Mouse (Mus musculus) intestine, embryonic 14.5 days (tissue): Measurements from ENCODE around the gene Rfxank. TPM values are rescaled to one million over a fixed set of nuclear protein-coding genes. Genes with fewer than 3 reads are reported as not detected.

Experiments
- ATAC-seq: fragments of 200-750 bp; cut with Nextera tagmentation; replicated peaks from 2 replicates; pipeline ENCODE4 v1.8.0; 2017; ENCODE audit warnings: low read depth, moderate number of reproducible peaks, moderate TSS enrichment, moderate library complexity; ENCODE audit not compliant: low FRiP score, low TSS enrichment
- DNase-seq: peaks from one replicate; pipeline ENCODE4 v3.0.0-alpha.2; 2018; ENCODE audit warnings: low spot score
- H3K27ac ChIP-seq: fragments of 300-500 bp; sonication (generic); 2 replicates; pipeline ENCODE4 v1.5.1; 2014; ENCODE audit warnings: low read depth, mild to moderate bottlenecking, control low read depth
- H3K27me3 ChIP-seq: fragments of 300-500 bp; sonication (generic); replicated peaks from 2 replicates; pipeline ENCODE4 v1.6.1; 2014; ENCODE audit warnings: low read length, control low read depth; ENCODE audit not compliant: control insufficient read depth, insufficient read depth
- H3K36me3 ChIP-seq: fragments of 300-500 bp; sonication (generic); 2 replicates; pipeline ENCODE4 v1.6.1; 2014; ENCODE audit warnings: low read length, control low read depth; ENCODE audit not compliant: control insufficient read depth, insufficient read depth
- H3K4me1 ChIP-seq: fragments of 300-500 bp; sonication (generic); replicated peaks from 2 replicates; pipeline ENCODE4 v1.6.1; 2014; ENCODE audit warnings: low read length, control low read depth, mixed read lengths; ENCODE audit not compliant: control insufficient read depth, insufficient read depth
- H3K4me2 ChIP-seq: fragments of 300-500 bp; sonication (generic); 2 replicates; pipeline ENCODE4 v1.6.1; 2014; ENCODE audit warnings: low read length
- H3K4me3 ChIP-seq: fragments of 300-500 bp; sonication (generic); 2 replicates; pipeline ENCODE4 v1.5.1; 2014; ENCODE audit warnings: low read depth, low read length, control low read depth, mixed read lengths
- H3K9ac ChIP-seq: fragments of 300-500 bp; sonication (generic); 2 replicates; pipeline ENCODE4 v1.6.1; 2014; ENCODE audit warnings: mild to moderate bottlenecking, low read length
- H3K9me3 ChIP-seq: fragments of 300-500 bp; sonication (generic); 2 replicates; pipeline ENCODE4 v1.6.1; 2016; ENCODE audit warnings: low read length, control low read depth; ENCODE audit not compliant: control insufficient read depth
- WGBS: fragments of 180-500 bp; shearing (Covaris S2); extraction: QIAGEN DNeasy Blood & Tissue Kit; methylation state at CpG from one replicate; pipeline ENCODE4 v1.1.7; 2014; 5-methylcytosine and 5-hydroxymethylcytosine counted together
- polyA plus RNA-seq: library from polyadenylated mRNA; unstranded; fragments of >200 nt; fragmentation: Nextera tagmentation; extraction: Ambion mirVana; gene quantifications from 2 replicates; pipeline ENCODE4 v1.2.1, GENCODE M21; 2014

Gene Rfxank
- polyA plus RNA-seq, 1 experiment from 2014 or later = 11.6 TPM

- Histone ChIP-seq H3K9ac (no peak overlapping the region), H3K9me3 (no peaks in the 10 kb centered on the region), H3K4me2 (peak overlapping the region; percentile 62), H3K27me3 (no peaks in the 10 kb centered on the region), H3K27ac (no peak overlapping the region), H3K36me3 (peaks cover 12% of the 10 kb centered on the region), H3K4me3 (peak overlapping the region; percentile 75; the same call in 1 of the 2 replicates), H3K4me1 (peaks cover 11% of the 10 kb centered on the region)
- ATAC-seq (no peak), DNase-seq (no peak)
- 82% methylated on average over 5 of the region's 5 CpGs for WGBS
These were observed 34.4 kb upstream of the Rfxank start for GRCm38 (mm10) chr8:70173320-70173719.

- DNase-seq (peak; percentile 94), ATAC-seq (peak; percentile 97)
- Histone ChIP-seq H3K4me3 (peak within 1 kb of the TSS; percentile 75), H3K4me2 (peak within 1 kb of the TSS; percentile 62), H3K4me1 (peaks cover 11% of the 10 kb centered on the region), H3K27me3 (no peaks in the 10 kb centered on the region; the same call in 1 of the 2 replicates), H3K27ac (peak within 1 kb of the TSS; percentile 14; the same call in 1 of the 2 replicates), H3K9me3 (no peaks in the 10 kb centered on the region), H3K9ac (peak within 1 kb of the TSS; percentile 77), H3K36me3 (peaks cover 7% of the 10 kb centered on the region; the same call in 1 of the 2 replicates)
- WGBS = 2% methylated on average over 27 of the region's 27 CpGs
These were observed 33.2 kb upstream of the Rfxank start, which contains the start of gene Tmem161a for GRCm38 (mm10) chr8:70172043-70172681. Gene Tmem161a, plus strand, starts transcription at chr8:70172356.

DNA sequence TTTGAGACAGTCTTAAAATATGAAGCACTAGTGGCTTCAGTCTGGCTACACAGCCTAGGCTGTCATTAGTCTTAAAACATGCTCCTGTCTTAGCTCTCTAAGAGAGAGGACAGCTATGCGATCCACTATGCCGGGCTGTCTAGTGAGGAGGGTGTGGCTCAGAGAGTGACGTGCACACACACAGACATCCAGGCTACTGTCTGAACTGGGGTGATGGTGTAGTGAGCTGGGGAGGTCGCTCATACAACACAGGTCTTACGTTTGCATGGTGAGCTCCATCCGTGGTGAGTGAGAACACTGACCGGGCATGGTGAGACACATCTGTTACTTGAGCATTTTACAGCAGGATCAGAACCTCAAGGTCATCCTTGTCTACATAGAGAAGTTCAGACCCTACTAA, 32.3 kb upstream of the Rfxank start:
- ATAC-seq (no peak; the same call in 1 of the 2 replicates), DNase-seq (no peak)
- H3K36me3 ChIP-seq = no peaks in the 10 kb centered on the region
- H3K27ac ChIP-seq = peak overlapping the region; percentile 9; the same call in 1 of the 2 replicates
- no peak overlapping the region for H3K4me3 ChIP-seq
- H3K27me3 ChIP-seq = no peaks in the 10 kb centered on the region; the same call in none of the 2 replicates
- peaks cover 11% of the 10 kb centered on the region for H3K4me1 ChIP-seq
- peak overlapping the region; percentile 62 for H3K4me2 ChIP-seq
- 88% methylated on average over 7 of the region's 7 CpGs for WGBS
- no peaks in the 10 kb centered on the region for H3K9me3 ChIP-seq
- H3K9ac ChIP-seq = no peak overlapping the region

DNA sequence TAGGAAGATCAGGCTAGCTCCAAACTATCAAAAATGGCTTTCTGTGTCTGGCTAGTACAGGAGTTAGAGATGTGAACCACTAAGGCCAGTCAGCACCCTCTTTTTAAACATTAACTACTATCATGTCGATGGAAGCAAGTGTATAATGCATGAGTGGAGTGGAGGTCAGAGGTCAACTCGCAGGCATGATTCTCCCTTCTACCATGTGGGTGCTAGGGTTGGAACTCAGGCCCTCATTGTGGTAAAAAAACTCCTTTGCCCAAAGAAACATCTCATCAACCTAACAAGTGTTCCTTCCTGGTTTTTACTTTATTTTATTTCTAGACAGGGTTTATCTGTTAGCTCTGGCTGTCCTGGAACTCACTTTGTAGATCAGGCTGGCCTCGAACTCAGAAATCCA, 31.8 kb upstream of the Rfxank start:
- ATAC-seq (no peak), DNase-seq (no peak)
- no peaks in the 10 kb centered on the region for H3K9me3 ChIP-seq
- no peak overlapping the region for H3K9ac ChIP-seq
- peaks cover 5% of the 10 kb centered on the region for H3K27me3 ChIP-seq
- no peak overlapping the region for H3K4me2 ChIP-seq
- H3K4me3 ChIP-seq = no peak overlapping the region
- 73% methylated on average over 3 of the region's 3 CpGs for WGBS
- peaks cover 11% of the 10 kb centered on the region for H3K4me1 ChIP-seq
- no peak overlapping the region for H3K27ac ChIP-seq
- H3K36me3 ChIP-seq = no peaks in the 10 kb centered on the region

GRCm38 (mm10) chr8:70170116-70170515, 31.2 kb upstream of the Rfxank start:
- no peak overlapping the region for H3K4me3 ChIP-seq
- H3K4me2 ChIP-seq = no peak overlapping the region
- DNase-seq (no peak), ATAC-seq (no peak)
- H3K27me3 ChIP-seq = peaks cover 11% of the 10 kb centered on the region
- H3K9ac ChIP-seq = no peak overlapping the region
- no peaks in the 10 kb centered on the region for H3K9me3 ChIP-seq
- H3K4me1 ChIP-seq = peaks cover 11% of the 10 kb centered on the region
- H3K36me3 ChIP-seq = no peaks in the 10 kb centered on the region
- H3K27ac ChIP-seq = no peak overlapping the region
- WGBS = 79% methylated on average over 3 of the region's 3 CpGs

- Histone ChIP-seq H3K4me1 (peaks cover under 1% of the 10 kb centered on the region; the same call in 1 of the 2 replicates), H3K9ac (no peak overlapping the region), H3K9me3 (no peaks in the 10 kb centered on the region), H3K4me3 (0 out of 2 replicates have a peak overlapping the region, but pooled peaks have one; percentile 8), H3K27me3 (peaks cover 12% of the 10 kb centered on the region), H3K27ac (no peak overlapping the region), H3K36me3 (no peaks in the 10 kb centered on the region), H3K4me2 (peak overlapping the region; percentile 45)
- 2% methylated on average over 21 of the region's 21 CpGs for WGBS
- peak; percentile 77 for ATAC-seq
- peak; percentile 89 for DNase-seq
These were observed 27.7 kb upstream of the Rfxank start for GRCm38 (mm10) chr8:70166504-70167110.

DNA sequence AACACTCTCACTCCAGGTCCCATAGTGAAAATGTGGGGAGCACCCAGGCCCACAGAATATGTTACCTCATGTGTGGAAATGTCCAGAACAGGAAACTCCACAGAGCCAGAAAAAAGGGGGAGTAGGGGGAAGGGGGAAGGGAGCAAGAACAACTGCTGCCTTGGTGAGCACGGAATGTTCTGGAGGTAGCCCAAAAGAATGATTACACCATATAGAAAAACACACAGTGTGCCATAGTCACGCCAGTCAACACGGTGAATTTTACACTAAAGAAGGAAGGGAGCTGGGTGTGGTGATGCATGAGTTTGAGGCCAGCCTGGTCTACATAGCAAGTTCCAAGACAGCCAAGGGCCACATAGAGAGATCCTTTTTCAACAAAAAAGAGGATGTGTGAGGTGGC, 24.4 kb upstream of the Rfxank start:
- DNase-seq (no peak), ATAC-seq (no peak)
- H3K27me3 ChIP-seq = peaks cover 12% of the 10 kb centered on the region
- whole genome bisulfite sequencing = 84% methylated on average over 3 of the region's 3 CpGs
- H3K27ac ChIP-seq = no peak overlapping the region
- no peaks in the 10 kb centered on the region for H3K36me3 ChIP-seq
- no peak overlapping the region for H3K4me2 ChIP-seq
- no peak overlapping the region for H3K9ac ChIP-seq
- H3K4me1 ChIP-seq = no peaks in the 10 kb centered on the region; the same call in 1 of the 2 replicates
- no peak overlapping the region for H3K4me3 ChIP-seq
- H3K9me3 ChIP-seq = no peaks in the 10 kb centered on the region

DNA sequence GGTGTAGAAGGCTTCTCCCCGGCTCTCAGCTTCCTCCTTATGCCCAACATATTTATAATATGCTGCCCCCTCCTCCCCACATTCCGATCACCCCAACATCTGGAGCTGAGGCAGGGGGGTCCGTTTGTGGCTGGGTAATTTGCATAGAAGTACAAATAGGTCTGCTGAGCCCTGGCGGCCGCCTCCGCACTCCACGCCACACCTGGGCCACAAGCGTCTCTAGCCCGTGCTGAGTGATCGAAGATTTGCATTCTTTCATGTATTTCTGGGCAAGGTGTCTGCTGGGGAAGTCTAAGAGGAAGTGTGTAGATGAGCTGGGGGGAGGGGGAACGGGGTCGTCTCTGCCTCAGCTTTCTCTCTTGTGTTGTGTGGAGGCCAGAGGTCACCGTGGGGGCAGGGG, 21.1 kb upstream of the Rfxank start:
- 64% methylated on average over 13 of the region's 13 CpGs for WGBS
- no peak overlapping the region for H3K27ac ChIP-seq
- no peaks in the 10 kb centered on the region for H3K4me1 ChIP-seq
- H3K4me3 ChIP-seq = no peak overlapping the region
- ATAC-seq = no peak
- H3K9me3 ChIP-seq = no peaks in the 10 kb centered on the region
- H3K4me2 ChIP-seq = no peak overlapping the region
- no peak for DNase-seq
- H3K9ac ChIP-seq = no peak overlapping the region
- no peaks in the 10 kb centered on the region for H3K36me3 ChIP-seq
- peaks cover under 1% of the 10 kb centered on the region; the same call in 1 of the 2 replicates for H3K27me3 ChIP-seq
